Mouse (Mus musculus) forebrain, postnatal 0 days (tissue): ENCODE measurements around the gene Tpm3. TPM values are rescaled to one million over a fixed set of nuclear protein-coding genes. Genes with fewer than 3 reads are reported as not detected.
A peak's percentile ranks its signal among the peaks of the same experiment; 100 is the strongest.

Experiments
- ATAC-seq: fragments of 200-750 bp; cut with Nextera tagmentation; 2 replicates; pipeline ENCODE4 v1.8.0; 2017; ENCODE audit warnings: mild to moderate bottlenecking, moderate library complexity
- DNase-seq: peaks from one replicate; pipeline ENCODE4 v3.0.0-alpha.2; 2015
- H3K27ac ChIP-seq: fragments of 300-500 bp; sonication (generic); 2 replicates; pipeline ENCODE4 v1.5.1; 2014; ENCODE audit warnings: low read depth, mild to moderate bottlenecking, antibody characterized with exemption, low read length, moderate library complexity, mixed read lengths
- H3K27me3 ChIP-seq: fragments of 300-500 bp; sonication (generic); 2 replicates; pipeline ENCODE4 v1.6.1; 2014; ENCODE audit warnings: mild to moderate bottlenecking, low read length, mixed read lengths; ENCODE audit not compliant: insufficient read depth
- H3K36me3 ChIP-seq: fragments of 300-500 bp; sonication (generic); 2 replicates; pipeline ENCODE4 v1.6.1; 2014; ENCODE audit warnings: mild to moderate bottlenecking, moderate library complexity; ENCODE audit not compliant: insufficient read depth
- H3K4me1 ChIP-seq: fragments of 300-500 bp; sonication (generic); 2 replicates; pipeline ENCODE4 v1.6.1; 2014; ENCODE audit warnings: antibody characterized with exemption; ENCODE audit not compliant: insufficient read depth
- H3K4me2 ChIP-seq: fragments of 300-500 bp; sonication (generic); 2 replicates; pipeline ENCODE4 v1.6.1; 2014; ENCODE audit warnings: low read depth, mild to moderate bottlenecking, moderate library complexity
- H3K4me3 ChIP-seq: fragments of 300-500 bp; sonication (generic); 2 replicates; pipeline ENCODE4 v1.5.1; 2014; ENCODE audit warnings: low read depth, low read length, mixed read lengths
- H3K9ac ChIP-seq: fragments of 300-500 bp; sonication (generic); 2 replicates; pipeline ENCODE4 v1.6.1; 2014; ENCODE audit warnings: mild to moderate bottlenecking
- H3K9me3 ChIP-seq: fragments of 300-500 bp; sonication (generic); 2 replicates; pipeline ENCODE4 v1.6.1; 2016; ENCODE audit warnings: low read length
- CTCF ChIP-seq: sonication (generic); IDR thresholded peaks from 2 replicates; pipeline ENCODE4 v1.5.1; 2016; ENCODE audit warnings: antibody characterized with exemption, control low read depth, low read depth
- WGBS: fragments of 180-500 bp; shearing (Covaris S2); extraction: QIAGEN DNeasy Blood & Tissue Kit; methylation state at CpG from one replicate; pipeline ENCODE4 v1.1.7; 2014; 5-methylcytosine and 5-hydroxymethylcytosine counted together
- polyA plus RNA-seq: library from polyadenylated mRNA; unstranded; fragments of >200 nt; fragmentation: Nextera tagmentation; extraction: Ambion mirVana; gene quantifications from 2 replicates; pipeline ENCODE4 v1.2.1, GENCODE M21; 2015
- total RNA-seq: library from RNA; depleted of rRNA; stranded (reverse); fragments of >200 nt; gene quantifications from 2 replicates; pipeline ENCODE4 v1.2.3, GENCODE M21; 2014; rRNA removed

The Tpm3 gene
- total RNA-seq: 315 and 316 TPM in 2 replicates
- 419 and 440 TPM in 2 replicates for polyA plus RNA-seq

DNA sequence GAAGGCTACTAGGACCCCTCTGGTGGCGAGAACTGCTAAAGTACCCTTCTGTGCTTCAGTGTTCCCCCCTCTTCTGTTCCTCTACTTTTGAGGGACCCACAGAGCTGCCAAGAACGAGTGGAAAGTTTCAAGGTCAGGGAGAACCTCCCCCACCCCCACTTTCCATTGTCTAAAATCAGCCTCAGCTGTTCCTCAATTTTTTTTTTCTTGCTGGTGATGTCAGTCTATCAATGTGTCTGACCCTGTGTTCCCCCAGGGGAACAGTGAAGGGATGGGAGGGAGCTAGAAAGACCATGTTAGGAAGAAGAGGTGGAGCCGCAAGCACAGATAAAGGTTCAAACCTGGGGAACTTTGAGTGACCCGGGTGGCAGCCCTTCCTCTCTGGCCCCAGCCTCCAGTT lies at the start of gene Tpm3:
Gene Tpm3, plus strand, starts transcription at position 356 of the 400 bp plus-strand sequence.
- 74% methylated on average over 4 of the region's 4 CpGs for WGBS
- Histone ChIP-seq H3K9ac (no peak within 1 kb of the TSS), H3K9me3 (no peaks in the 10 kb centered on the region), H3K4me2 (no peak within 1 kb of the TSS), H3K36me3 (no peaks in the 10 kb centered on the region), H3K4me1 (no peaks in the 10 kb centered on the region), H3K27me3 (no peaks in the 10 kb centered on the region), H3K27ac (no peak within 1 kb of the TSS), H3K4me3 (no peak within 1 kb of the TSS)
- ATAC-seq (no peak), DNase-seq (no peak)
- TF ChIP-seq CTCF: no peak

DNA sequence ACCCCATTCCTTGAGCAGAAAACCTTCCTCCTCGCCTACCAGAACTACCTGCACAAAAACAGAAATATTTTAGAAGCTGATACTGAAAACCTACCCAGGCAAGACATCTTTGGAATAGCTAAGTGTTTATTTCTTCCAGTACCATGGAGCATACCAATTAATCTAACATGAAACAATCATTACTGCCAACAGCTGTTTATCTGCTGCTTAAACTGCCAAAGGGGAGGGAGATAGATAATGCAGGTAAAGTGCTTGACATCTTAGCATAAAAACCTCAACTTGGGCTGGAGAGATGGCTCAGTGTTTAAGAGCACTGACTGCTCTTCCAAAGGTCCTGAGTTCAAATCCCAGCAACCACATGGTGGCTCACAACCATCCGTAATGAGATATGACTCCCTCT lies 37.8 kb upstream of the Tpm3 start:
- Histone ChIP-seq H3K27ac (no peak overlapping the region), H3K36me3 (peaks cover 61% of the 10 kb centered on the region), H3K27me3 (no peaks in the 10 kb centered on the region), H3K4me2 (no peak overlapping the region), H3K9me3 (no peaks in the 10 kb centered on the region), H3K9ac (no peak overlapping the region), H3K4me1 (no peaks in the 10 kb centered on the region), H3K4me3 (no peak overlapping the region)
- no peak for TF ChIP-seq CTCF
- 91% methylated on average over 2 of the region's 2 CpGs for WGBS
- DNase-seq: no peak
- no peak for ATAC-seq

DNA sequence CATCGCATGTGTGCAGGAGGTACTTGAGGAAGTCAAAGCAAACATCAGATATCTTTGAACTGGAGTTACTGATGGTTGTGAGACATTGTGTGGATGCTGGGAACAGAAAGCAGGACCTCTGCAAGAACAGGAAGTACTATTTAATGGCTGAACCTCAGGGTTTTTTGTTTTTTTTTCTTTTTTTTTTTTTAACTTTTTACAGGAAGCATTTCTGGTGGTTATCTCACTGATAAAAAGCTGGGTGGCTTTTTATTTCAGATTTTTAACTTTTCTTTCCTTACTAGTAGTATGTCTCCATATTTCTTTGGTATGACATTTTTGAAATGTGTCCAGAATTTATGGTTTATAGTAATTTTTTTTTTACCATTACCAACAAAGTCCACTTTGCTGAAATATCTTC lies 36.2 kb upstream of the Tpm3 start:
- WGBS: 98% methylated on average over 1 of the region's 1 CpGs
- Histone ChIP-seq H3K4me1 (no peaks in the 10 kb centered on the region), H3K36me3 (peaks cover 57% of the 10 kb centered on the region), H3K4me2 (no peak overlapping the region), H3K27ac (no peak overlapping the region), H3K27me3 (no peaks in the 10 kb centered on the region), H3K9me3 (no peaks in the 10 kb centered on the region), H3K4me3 (no peak overlapping the region), H3K9ac (no peak overlapping the region)
- ATAC-seq: no peak
- no peak for DNase-seq
- TF ChIP-seq CTCF: no peak

DNA sequence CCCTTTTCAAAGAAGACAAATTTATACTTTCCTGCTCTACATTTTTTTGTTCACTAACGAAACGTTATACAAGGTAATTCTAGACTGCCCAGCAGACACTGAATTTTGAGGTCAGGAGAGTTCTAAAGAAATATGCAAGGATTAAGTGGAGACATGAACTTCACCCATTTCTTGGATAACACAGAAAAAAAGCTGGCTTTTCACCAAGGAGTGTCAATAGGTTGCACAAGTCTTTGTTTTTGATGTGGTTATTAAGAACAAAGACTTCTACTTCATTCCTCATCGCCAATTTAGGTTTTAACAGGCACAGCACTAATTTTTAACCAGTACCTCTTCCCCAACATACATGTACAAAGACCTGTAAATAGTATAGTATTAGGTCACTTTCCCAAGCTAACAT lies 22.8 kb upstream of the Tpm3 start:
- Histone ChIP-seq H3K4me1 (peaks cover 18% of the 10 kb centered on the region), H3K27me3 (no peaks in the 10 kb centered on the region), H3K4me2 (no peak overlapping the region), H3K9me3 (no peaks in the 10 kb centered on the region), H3K9ac (no peak overlapping the region), H3K4me3 (no peak overlapping the region), H3K36me3 (peaks cover 10% of the 10 kb centered on the region), H3K27ac (no peak overlapping the region)
- ATAC-seq (no peak), DNase-seq (no peak)
- no peak for TF ChIP-seq CTCF
- WGBS: 44% methylated on average over 3 of the region's 3 CpGs

DNA sequence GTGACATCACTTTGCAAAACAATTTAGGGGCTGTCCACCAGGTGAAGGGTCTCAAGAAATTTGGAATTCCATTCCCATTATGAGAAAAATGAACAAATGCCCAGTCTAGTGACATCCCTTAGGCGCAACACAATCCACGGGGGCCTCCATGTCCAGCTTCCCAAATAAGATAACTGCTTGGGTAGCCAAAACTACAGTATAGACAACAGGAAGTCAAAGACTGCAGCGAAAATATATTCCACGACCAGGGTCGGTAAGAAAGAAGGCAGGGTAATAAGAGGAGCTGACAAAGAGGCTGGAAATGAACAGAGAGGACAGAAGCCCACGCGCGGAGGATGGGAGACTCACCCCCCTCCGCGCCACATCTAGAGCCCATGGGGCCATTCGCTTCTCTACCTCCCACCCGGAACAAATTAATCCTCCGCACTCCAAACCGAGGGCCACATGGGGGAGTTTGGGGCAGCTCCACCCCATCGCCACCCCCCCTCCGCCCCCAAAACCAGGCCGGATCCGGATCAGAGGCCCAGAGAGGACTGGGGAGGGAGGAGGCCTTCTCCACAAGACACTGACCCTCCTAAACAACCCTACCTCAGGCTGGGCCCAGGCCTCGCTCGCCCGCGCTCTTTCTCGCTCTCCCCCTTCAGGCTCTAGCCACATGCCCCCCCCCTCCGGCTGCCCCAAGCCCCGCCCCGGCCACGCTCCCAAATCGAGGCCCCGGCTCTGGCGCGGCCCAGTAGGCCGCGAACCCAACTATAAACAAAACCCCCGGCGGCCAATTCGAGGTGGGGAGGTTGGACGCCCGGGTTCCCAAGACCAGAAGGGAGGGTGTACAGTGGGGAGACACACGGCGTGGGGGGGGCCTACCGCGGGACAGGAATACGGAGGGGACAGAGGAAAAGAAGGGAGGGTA lies 20.8 kb upstream of the Tpm3 start, which contains the start of gene 4933434E20Rik:
Gene 4933434E20Rik, plus strand, starts transcription at position 196 of the 910 bp plus-strand sequence.
- Histone ChIP-seq H3K4me1 (peaks cover 18% of the 10 kb centered on the region), H3K4me2 (peak within 1 kb of the TSS; percentile 68), H3K27ac (peak within 1 kb of the TSS; percentile 92), H3K9ac (peak within 1 kb of the TSS; percentile 96), H3K4me3 (peak within 1 kb of the TSS; percentile 87), H3K36me3 (peaks cover 10% of the 10 kb centered on the region), H3K9me3 (no peaks in the 10 kb centered on the region), H3K27me3 (no peaks in the 10 kb centered on the region)
- DNase-seq (peak; percentile 60), ATAC-seq (peak; percentile 53)
- TF ChIP-seq CTCF: 0 out of 2 replicates have a peak, but pooled peaks have one; percentile 3
- WGBS: 2% methylated on average over 42 of the region's 43 CpGs

DNA sequence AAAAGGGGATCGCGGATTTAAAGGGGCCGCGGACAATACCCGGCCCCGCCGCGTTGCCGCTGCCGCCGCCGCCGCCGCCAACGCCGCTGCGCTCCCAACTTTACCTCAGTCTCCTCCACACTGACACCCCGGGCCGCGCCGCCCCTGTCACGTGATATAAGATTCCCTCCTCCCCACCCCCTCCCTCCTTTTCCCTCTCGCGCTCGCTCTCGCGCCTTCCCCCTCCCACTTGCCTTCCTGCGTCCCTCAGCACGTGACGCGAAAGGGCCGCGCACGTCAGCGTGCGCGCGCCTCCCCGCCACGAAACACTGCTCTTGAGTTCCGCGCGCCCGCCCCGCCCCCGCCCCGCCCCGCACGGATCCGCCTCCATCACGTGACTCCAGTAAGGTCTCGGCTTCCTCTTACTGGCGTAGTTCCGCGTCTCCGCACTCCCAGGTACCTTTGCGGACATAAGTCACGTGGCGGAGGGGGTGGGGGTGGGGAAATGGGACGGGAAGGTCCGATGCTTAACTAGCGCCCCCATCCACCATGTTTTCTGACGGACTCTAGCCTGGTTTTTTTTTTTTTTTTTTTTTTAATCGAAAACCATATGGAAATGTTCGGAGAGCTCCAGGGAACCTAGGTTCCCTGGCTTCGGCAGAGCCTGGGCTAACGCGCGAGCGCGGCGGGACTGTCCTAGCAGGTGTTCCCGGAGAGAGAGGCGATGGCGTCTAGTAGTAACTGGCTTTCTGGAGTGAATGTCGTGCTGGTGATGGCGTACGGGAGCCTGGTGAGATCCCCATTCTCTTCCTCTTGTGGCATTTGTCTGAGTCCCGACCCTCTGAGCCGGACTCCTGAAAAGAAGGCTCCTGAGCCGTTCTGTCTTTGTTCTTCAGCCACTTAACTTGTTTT lies 19.9 kb upstream of the Tpm3 start, which contains the start of gene Ubap2l:
Gene Ubap2l, minus strand, starts transcription at position 278 of the 891 bp plus-strand sequence.
- H3K27ac ChIP-seq: peak within 1 kb of the TSS; percentile 93
- H3K36me3 ChIP-seq: peaks cover 18% of the 10 kb centered on the region
- H3K27me3 ChIP-seq: no peaks in the 10 kb centered on the region
- whole genome bisulfite sequencing: under 1% methylated on average over 79 of the region's 81 CpGs
- peak within 1 kb of the TSS; percentile 68 for H3K4me2 ChIP-seq
- H3K4me1 ChIP-seq: peaks cover 18% of the 10 kb centered on the region
- H3K4me3 ChIP-seq: peak within 1 kb of the TSS; percentile 87
- peak; percentile 43; the same call in 1 of the 2 replicates for TF ChIP-seq CTCF
- DNase-seq (peak; percentile 99), ATAC-seq (peak; percentile 92)
- H3K9me3 ChIP-seq: no peaks in the 10 kb centered on the region
- H3K9ac ChIP-seq: peak within 1 kb of the TSS; percentile 96
